Mouse (Mus musculus): ENCODE data around the gene Esx1. TPM values are rescaled to one million over a fixed set of nuclear protein-coding genes. Genes with fewer than 3 reads are reported as not detected.

Gene Esx1
- polyA plus RNA-seq (2014; fragmentation: Nextera tagmentation; extraction: Ambion mirVana) = not detected in 2 replicates

GRCm38 (mm10) chrX:137121718-137122117, at the start of gene Esx1:
TSS of gene Esx1 (minus strand) at chrX:137122083.
- Histone ChIP-seq H3K9ac (no peak within 1 kb of the TSS), H3K4me1 (replicated peaks; ENCODE audit: control insufficient read depth, insufficient read depth, low read length) (no peaks in the 10 kb centered on the region), H3K9me3 (ENCODE audit: control insufficient read depth, low read length) (no peaks in the 10 kb centered on the region), H3K27ac (no peak within 1 kb of the TSS), H3K36me3 (replicated peaks; ENCODE audit: control insufficient read depth, insufficient read depth) (no peaks in the 10 kb centered on the region), H3K4me2 (replicated peaks) (no peak within 1 kb of the TSS), H3K4me3 (replicated peaks; ENCODE audit: low read length) (no peak within 1 kb of the TSS), H3K27me3 (ENCODE audit: control insufficient read depth, insufficient read depth, low read length) (peaks cover 78% of the 10 kb centered on the region)
- 16% methylated on average over 21 of the region's 21 CpGs for WGBS
- no peak for DNase-seq (ENCODE audit: low spot score)
- ATAC-seq (ENCODE audit: low FRiP score) = no peak

- no peak overlapping the region for H3K4me3 ChIP-seq (replicated peaks; ENCODE audit: low read length)
- no peak for ATAC-seq (ENCODE audit: low FRiP score)
- no peak overlapping the region for H3K4me2 ChIP-seq (replicated peaks)
- no peaks in the 10 kb centered on the region for H3K4me1 ChIP-seq (replicated peaks; ENCODE audit: control insufficient read depth, insufficient read depth, low read length)
- no peaks in the 10 kb centered on the region for H3K36me3 ChIP-seq (replicated peaks; ENCODE audit: control insufficient read depth, insufficient read depth)
- 53% methylated on average over 7 of the region's 7 CpGs for WGBS
- no peak overlapping the region for H3K27ac ChIP-seq
- no peak overlapping the region for H3K9ac ChIP-seq
- H3K9me3 ChIP-seq (ENCODE audit: control insufficient read depth, low read length) = no peaks in the 10 kb centered on the region
- DNase-seq (ENCODE audit: low spot score) = no peak
- no peaks in the 10 kb centered on the region for H3K27me3 ChIP-seq (ENCODE audit: control insufficient read depth, insufficient read depth, low read length)
These were observed 48.1 kb upstream of the Esx1 start for GRCm38 (mm10) chrX:137170021-137170420.

- Histone ChIP-seq H3K4me2 (replicated peaks) (no peak overlapping the region), H3K36me3 (replicated peaks; ENCODE audit: control insufficient read depth, insufficient read depth) (no peaks in the 10 kb centered on the region), H3K9ac (no peak overlapping the region), H3K4me1 (replicated peaks; ENCODE audit: control insufficient read depth, insufficient read depth, low read length) (no peaks in the 10 kb centered on the region), H3K9me3 (ENCODE audit: control insufficient read depth, low read length) (no peaks in the 10 kb centered on the region), H3K27me3 (ENCODE audit: control insufficient read depth, insufficient read depth, low read length) (no peaks in the 10 kb centered on the region), H3K27ac (no peak overlapping the region), H3K4me3 (replicated peaks; ENCODE audit: low read length) (no peak overlapping the region)
- no peak for ATAC-seq (ENCODE audit: low FRiP score)
- WGBS = 82% methylated on average over 7 of the region's 7 CpGs
- DNase-seq (ENCODE audit: low spot score) = no peak
These were observed 45.8 kb upstream of the Esx1 start for GRCm38 (mm10) chrX:137167658-137168057.

- no peak overlapping the region for H3K27ac ChIP-seq
- DNase-seq (ENCODE audit: low spot score) (no peak), ATAC-seq (ENCODE audit: low FRiP score) (no peak)
- no peaks in the 10 kb centered on the region for H3K36me3 ChIP-seq (replicated peaks; ENCODE audit: control insufficient read depth, insufficient read depth)
- H3K27me3 ChIP-seq (ENCODE audit: control insufficient read depth, insufficient read depth, low read length) = no peaks in the 10 kb centered on the region
- H3K4me1 ChIP-seq (replicated peaks; ENCODE audit: control insufficient read depth, insufficient read depth, low read length) = no peaks in the 10 kb centered on the region
- H3K4me2 ChIP-seq (replicated peaks) = no peak overlapping the region
- no peak overlapping the region for H3K9ac ChIP-seq
- no peaks in the 10 kb centered on the region for H3K9me3 ChIP-seq (ENCODE audit: control insufficient read depth, low read length)
- WGBS = 85% methylated on average over 3 of the region's 3 CpGs
- no peak overlapping the region for H3K4me3 ChIP-seq (replicated peaks; ENCODE audit: low read length)
These were observed 43.7 kb upstream of the Esx1 start for GRCm38 (mm10) chrX:137165621-137166020.

- H3K9ac ChIP-seq = no peak overlapping the region
- no peak overlapping the region for H3K4me2 ChIP-seq (replicated peaks)
- H3K4me1 ChIP-seq (replicated peaks; ENCODE audit: control insufficient read depth, insufficient read depth, low read length) = no peaks in the 10 kb centered on the region
- 84% methylated on average over 1 of the region's 1 CpGs for WGBS
- no peak for ATAC-seq (ENCODE audit: low FRiP score)
- H3K9me3 ChIP-seq (ENCODE audit: control insufficient read depth, low read length) = no peaks in the 10 kb centered on the region
- H3K27ac ChIP-seq = no peak overlapping the region
- no peaks in the 10 kb centered on the region for H3K36me3 ChIP-seq (replicated peaks; ENCODE audit: control insufficient read depth, insufficient read depth)
- no peaks in the 10 kb centered on the region for H3K27me3 ChIP-seq (ENCODE audit: control insufficient read depth, insufficient read depth, low read length)
- no peak overlapping the region for H3K4me3 ChIP-seq (replicated peaks; ENCODE audit: low read length)
- DNase-seq (ENCODE audit: low spot score) = no peak
These were observed 40.8 kb upstream of the Esx1 start for GRCm38 (mm10) chrX:137162700-137163099.

GRCm38 (mm10) chrX:137160971-137161370, 39.1 kb upstream of the Esx1 start:
- no peaks in the 10 kb centered on the region for H3K4me1 ChIP-seq (replicated peaks; ENCODE audit: control insufficient read depth, insufficient read depth, low read length)
- no peak overlapping the region for H3K9ac ChIP-seq
- DNase-seq (ENCODE audit: low spot score) (no peak), ATAC-seq (ENCODE audit: low FRiP score) (no peak)
- H3K4me3 ChIP-seq (replicated peaks; ENCODE audit: low read length) = no peak overlapping the region
- no peaks in the 10 kb centered on the region for H3K36me3 ChIP-seq (replicated peaks; ENCODE audit: control insufficient read depth, insufficient read depth)
- H3K27ac ChIP-seq = no peak overlapping the region
- WGBS = 76% methylated on average over 3 of the region's 3 CpGs
- no peaks in the 10 kb centered on the region for H3K9me3 ChIP-seq (ENCODE audit: control insufficient read depth, low read length)
- H3K4me2 ChIP-seq (replicated peaks) = no peak overlapping the region
- no peaks in the 10 kb centered on the region for H3K27me3 ChIP-seq (ENCODE audit: control insufficient read depth, insufficient read depth, low read length)

- no peaks in the 10 kb centered on the region for H3K4me1 ChIP-seq (replicated peaks; ENCODE audit: control insufficient read depth, insufficient read depth, low read length)
- H3K9ac ChIP-seq = no peak overlapping the region
- H3K4me3 ChIP-seq (replicated peaks; ENCODE audit: low read length) = no peak overlapping the region
- DNase-seq (ENCODE audit: low spot score) (no peak), ATAC-seq (ENCODE audit: low FRiP score) (no peak)
- no peak overlapping the region for H3K4me2 ChIP-seq (replicated peaks)
- 89% methylated on average over 11 of the region's 11 CpGs for WGBS
- no peaks in the 10 kb centered on the region for H3K36me3 ChIP-seq (replicated peaks; ENCODE audit: control insufficient read depth, insufficient read depth)
- no peak overlapping the region for H3K27ac ChIP-seq
- no peaks in the 10 kb centered on the region for H3K9me3 ChIP-seq (ENCODE audit: control insufficient read depth, low read length)
- H3K27me3 ChIP-seq (ENCODE audit: control insufficient read depth, insufficient read depth, low read length) = peaks cover 2% of the 10 kb centered on the region; the same call in 1 of the 2 replicates
These were observed 27.2 kb upstream of the Esx1 start for GRCm38 (mm10) chrX:137149050-137149449.

GRCm38 (mm10) chrX:137144674-137145073, 22.8 kb upstream of the Esx1 start:
- WGBS = 32% methylated on average over 4 of the region's 4 CpGs
- Histone ChIP-seq H3K36me3 (replicated peaks; ENCODE audit: control insufficient read depth, insufficient read depth) (no peaks in the 10 kb centered on the region), H3K9me3 (ENCODE audit: control insufficient read depth, low read length) (no peaks in the 10 kb centered on the region), H3K27me3 (ENCODE audit: control insufficient read depth, insufficient read depth, low read length) (peaks cover 2% of the 10 kb centered on the region; the same call in 1 of the 2 replicates), H3K9ac (no peak overlapping the region), H3K4me1 (replicated peaks; ENCODE audit: control insufficient read depth, insufficient read depth, low read length) (no peaks in the 10 kb centered on the region), H3K27ac (no peak overlapping the region), H3K4me3 (replicated peaks; ENCODE audit: low read length) (no peak overlapping the region), H3K4me2 (replicated peaks) (no peak overlapping the region)
- no peak for DNase-seq (ENCODE audit: low spot score)
- ATAC-seq (ENCODE audit: low FRiP score) = no peak

- Histone ChIP-seq H3K4me1 (replicated peaks; ENCODE audit: control insufficient read depth, insufficient read depth, low read length) (no peaks in the 10 kb centered on the region), H3K9ac (no peak overlapping the region), H3K27ac (no peak overlapping the region), H3K9me3 (ENCODE audit: control insufficient read depth, low read length) (no peaks in the 10 kb centered on the region), H3K4me2 (replicated peaks) (no peak overlapping the region), H3K4me3 (replicated peaks; ENCODE audit: low read length) (no peak overlapping the region), H3K27me3 (ENCODE audit: control insufficient read depth, insufficient read depth, low read length) (peaks cover 1% of the 10 kb centered on the region; the same call in 1 of the 2 replicates), H3K36me3 (replicated peaks; ENCODE audit: control insufficient read depth, insufficient read depth) (no peaks in the 10 kb centered on the region)
- ATAC-seq (ENCODE audit: low FRiP score) (no peak), DNase-seq (ENCODE audit: low spot score) (no peak)
- WGBS = 85% methylated on average over 4 of the region's 4 CpGs
These were observed 21.8 kb upstream of the Esx1 start for GRCm38 (mm10) chrX:137143726-137144125.

GRCm38 (mm10) chrX:137142546-137142945, 20.7 kb upstream of the Esx1 start:
- H3K4me1 ChIP-seq (replicated peaks; ENCODE audit: control insufficient read depth, insufficient read depth, low read length) = no peaks in the 10 kb centered on the region
- H3K36me3 ChIP-seq (replicated peaks; ENCODE audit: control insufficient read depth, insufficient read depth) = no peaks in the 10 kb centered on the region
- no peak overlapping the region for H3K27ac ChIP-seq
- DNase-seq (ENCODE audit: low spot score) (no peak), ATAC-seq (ENCODE audit: low FRiP score) (no peak)
- 21% methylated on average over 2 of the region's 2 CpGs for WGBS
- H3K27me3 ChIP-seq (ENCODE audit: control insufficient read depth, insufficient read depth, low read length) = no peaks in the 10 kb centered on the region
- no peaks in the 10 kb centered on the region for H3K9me3 ChIP-seq (ENCODE audit: control insufficient read depth, low read length)
- H3K4me3 ChIP-seq (replicated peaks; ENCODE audit: low read length) = no peak overlapping the region
- H3K4me2 ChIP-seq (replicated peaks) = no peak overlapping the region
- no peak overlapping the region for H3K9ac ChIP-seq

Data from hindbrain, embryonic 14.5 days (tissue).